Mouse (Mus musculus): ENCODE results near the gene Klk11. TPM values are rescaled to one million over a fixed set of nuclear protein-coding genes. Genes with fewer than 3 reads are reported as not detected.

The Klk11 gene
- not detected for polyA plus RNA-seq (2014; fragmentation: Illumina TruSeq; extraction: RNeasy Lipid Tissue Mini Kit (QIAGEN cat#74804); ENCODE audit: low read depth, low replicate concordance)

GRCm38 (mm10) chr7:43774364-43774763 is at the start of gene Klk11:
Klk11 (plus strand) TSS chr7:43774604.

GRCm38 (mm10) chr7:43768597-43768996 is 5.8 kb upstream of the Klk11 start, which contains the start of gene Klk12:
Klk12 (plus strand) TSS chr7:43768897.

GRCm38 (mm10) chr7:43780746-43781145 is 6.3 kb downstream of the Klk11 start, which contains the start of gene Klk10:
Klk10 (plus strand) TSS chr7:43781035.

GRCm38 (mm10) chr7:43791591-43791990 is 17.2 kb downstream of the Klk11 start, which contains the start of gene Klk9:
Klk9 (plus strand) TSS chr7:43791891.

GRCm38 (mm10) chr7:43797333-43797769 is 22.9 kb downstream of the Klk11 start, which contains the start of gene Klk8:
Klk8 (plus strand) TSS chr7:43797577.

GRCm38 (mm10) chr7:43810994-43811393 is 36.6 kb downstream of the Klk11 start, which contains the start of gene Klk7:
Klk7 (plus strand) TSS chr7:43811294.

GRCm38 (mm10) chr7:43824199-43824598 is 49.8 kb downstream of the Klk11 start, which contains the start of gene Klk6:
Klk6 (plus strand) TSS chr7:43824499.

Other genes starting within 250 kb of the Klk11 start
- gene Cd33, start 230.2 kb upstream of the Klk11 start, polyA plus RNA-seq (2014; fragmentation: Illumina TruSeq; extraction: RNeasy Lipid Tissue Mini Kit (QIAGEN cat#74804); ENCODE audit: low read depth, low replicate concordance) = 7.9 TPM
- gene Zfp658, start 212.3 kb upstream of the Klk11 start, polyA plus RNA-seq (2014; fragmentation: Illumina TruSeq; extraction: RNeasy Lipid Tissue Mini Kit (QIAGEN cat#74804); ENCODE audit: low read depth, low replicate concordance) = 2.2 TPM
- gene Zfp719, start 195.0 kb upstream of the Klk11 start, polyA plus RNA-seq (2014; fragmentation: Illumina TruSeq; extraction: RNeasy Lipid Tissue Mini Kit (QIAGEN cat#74804); ENCODE audit: low read depth, low replicate concordance) = 32.9 TPM
- gene Zfp819, start 167.4 kb upstream of the Klk11 start, polyA plus RNA-seq (2014; fragmentation: Illumina TruSeq; extraction: RNeasy Lipid Tissue Mini Kit (QIAGEN cat#74804); ENCODE audit: low read depth, low replicate concordance) = not detected
- not detected for gene Ceacam18, start 139.9 kb upstream of the Klk11 start, polyA plus RNA-seq (2014; fragmentation: Illumina TruSeq; extraction: RNeasy Lipid Tissue Mini Kit (QIAGEN cat#74804); ENCODE audit: low read depth, low replicate concordance)
- 0.76 TPM for gene Siglece, start 114.4 kb upstream of the Klk11 start, polyA plus RNA-seq (2014; fragmentation: Illumina TruSeq; extraction: RNeasy Lipid Tissue Mini Kit (QIAGEN cat#74804); ENCODE audit: low read depth, low replicate concordance)
- gene Ctu1, start 102.6 kb upstream of the Klk11 start, polyA plus RNA-seq (2014; fragmentation: Illumina TruSeq; extraction: RNeasy Lipid Tissue Mini Kit (QIAGEN cat#74804); ENCODE audit: low read depth, low replicate concordance) = 2.8 TPM
- gene Klk14, start 84.2 kb upstream of the Klk11 start, polyA plus RNA-seq (2014; fragmentation: Illumina TruSeq; extraction: RNeasy Lipid Tissue Mini Kit (QIAGEN cat#74804); ENCODE audit: low read depth, low replicate concordance) = not detected
- not detected for gene Klk13, start 62.0 kb upstream of the Klk11 start, polyA plus RNA-seq (2014; fragmentation: Illumina TruSeq; extraction: RNeasy Lipid Tissue Mini Kit (QIAGEN cat#74804); ENCODE audit: low read depth, low replicate concordance)
- not detected for gene Klk12, start 5.7 kb upstream of the Klk11 start, polyA plus RNA-seq (2014; fragmentation: Illumina TruSeq; extraction: RNeasy Lipid Tissue Mini Kit (QIAGEN cat#74804); ENCODE audit: low read depth, low replicate concordance)
- 0.58 TPM for gene Klk10, start 6.4 kb downstream of the Klk11 start, polyA plus RNA-seq (2014; fragmentation: Illumina TruSeq; extraction: RNeasy Lipid Tissue Mini Kit (QIAGEN cat#74804); ENCODE audit: low read depth, low replicate concordance)
- gene Klk9, start 17.3 kb downstream of the Klk11 start, polyA plus RNA-seq (2014; fragmentation: Illumina TruSeq; extraction: RNeasy Lipid Tissue Mini Kit (QIAGEN cat#74804); ENCODE audit: low read depth, low replicate concordance) = not detected
- not detected for gene Klk8, start 23.0 kb downstream of the Klk11 start, polyA plus RNA-seq (2014; fragmentation: Illumina TruSeq; extraction: RNeasy Lipid Tissue Mini Kit (QIAGEN cat#74804); ENCODE audit: low read depth, low replicate concordance)
- gene Klk7, start 36.7 kb downstream of the Klk11 start, polyA plus RNA-seq (2014; fragmentation: Illumina TruSeq; extraction: RNeasy Lipid Tissue Mini Kit (QIAGEN cat#74804); ENCODE audit: low read depth, low replicate concordance) = not detected
- not detected for gene Klk6, start 49.9 kb downstream of the Klk11 start, polyA plus RNA-seq (2014; fragmentation: Illumina TruSeq; extraction: RNeasy Lipid Tissue Mini Kit (QIAGEN cat#74804); ENCODE audit: low read depth, low replicate concordance)
- not detected for gene Klk5, start 67.4 kb downstream of the Klk11 start, polyA plus RNA-seq (2014; fragmentation: Illumina TruSeq; extraction: RNeasy Lipid Tissue Mini Kit (QIAGEN cat#74804); ENCODE audit: low read depth, low replicate concordance)
- not detected for gene Klk4, start 106.6 kb downstream of the Klk11 start, polyA plus RNA-seq (2014; fragmentation: Illumina TruSeq; extraction: RNeasy Lipid Tissue Mini Kit (QIAGEN cat#74804); ENCODE audit: low read depth, low replicate concordance)
- gene Klk15, start 159.1 kb downstream of the Klk11 start, polyA plus RNA-seq (2014; fragmentation: Illumina TruSeq; extraction: RNeasy Lipid Tissue Mini Kit (QIAGEN cat#74804); ENCODE audit: low read depth, low replicate concordance) = not detected
- gene Klk1b8, start 176.1 kb downstream of the Klk11 start, polyA plus RNA-seq (2014; fragmentation: Illumina TruSeq; extraction: RNeasy Lipid Tissue Mini Kit (QIAGEN cat#74804); ENCODE audit: low read depth, low replicate concordance) = not detected
- not detected for gene Klk1b1, start 192.1 kb downstream of the Klk11 start, polyA plus RNA-seq (2014; fragmentation: Illumina TruSeq; extraction: RNeasy Lipid Tissue Mini Kit (QIAGEN cat#74804); ENCODE audit: low read depth, low replicate concordance)
- gene Klk1b9, start 201.5 kb downstream of the Klk11 start, polyA plus RNA-seq (2014; fragmentation: Illumina TruSeq; extraction: RNeasy Lipid Tissue Mini Kit (QIAGEN cat#74804); ENCODE audit: low read depth, low replicate concordance) = not detected
- gene Klk1b11, start 221.3 kb downstream of the Klk11 start, polyA plus RNA-seq (2014; fragmentation: Illumina TruSeq; extraction: RNeasy Lipid Tissue Mini Kit (QIAGEN cat#74804); ENCODE audit: low read depth, low replicate concordance) = not detected
- not detected for gene Klk1b26, start 237.6 kb downstream of the Klk11 start, polyA plus RNA-seq (2014; fragmentation: Illumina TruSeq; extraction: RNeasy Lipid Tissue Mini Kit (QIAGEN cat#74804); ENCODE audit: low read depth, low replicate concordance)

Data from adrenal gland, adult 10 weeks (tissue).